Mouse (Mus musculus) MEL (cell line): ENCODE data around the gene Pstpip1.

Experiments
- CHD2 ChIP-seq: IDR thresholded peaks from 2 replicates; pipeline ENCODE4 v1.6.1; 2011; ENCODE audit warnings: low read length, improper control_type of control experiment
- CTCF ChIP-seq, 3 experiments: IDR thresholded peaks in 2 of 3; conservative IDR thresholded peaks in 1 of 3; 2 replicates each; pipeline ENCODE4 v1.5.1; 2011 to 2012; ENCODE audit warnings: low read length in 3 of 3, low read depth in 2 of 3, mild to moderate bottlenecking in 2 of 3, improper control_type of control experiment in 1 of 3, inconsistent platforms in 1 of 3, mixed read lengths in 1 of 3, moderate library complexity in 1 of 3; ENCODE audit not compliant: control insufficient read depth in 1 of 3, insufficient read depth in 1 of 3, poor library complexity in 1 of 3, severe bottlenecking in 1 of 3
- E2F4 ChIP-seq: IDR thresholded peaks from 2 replicates; pipeline ENCODE4 v1.6.1; 2011; ENCODE audit warnings: low read depth, low read length, improper control_type of control experiment, borderline replicate concordance
- EP300 ChIP-seq, 2 experiments: IDR thresholded peaks; 2 replicates each; pipeline ENCODE4 v1.6.1; 2011; ENCODE audit warnings: improper control_type of control experiment in 2 of 2, low read length in 2 of 2, low read depth in 1 of 2, mild to moderate bottlenecking in 1 of 2
- ETS1 ChIP-seq: IDR thresholded peaks from 2 replicates; pipeline ENCODE4 v1.6.1; 2012; ENCODE audit warnings: low read depth, mild to moderate bottlenecking, inconsistent platforms, low read length, improper control_type of control experiment, moderate library complexity
- KAT2A ChIP-seq: conservative IDR thresholded peaks from 2 replicates; pipeline ENCODE4 v1.6.1; 2012; ENCODE audit warnings: low read depth, low read length, improper control_type of control experiment, inconsistent platforms
- MAZ ChIP-seq: IDR thresholded peaks from 2 replicates; pipeline ENCODE4 v1.6.1; 2012; ENCODE audit warnings: low read depth, mild to moderate bottlenecking, inconsistent platforms, low read length, improper control_type of control experiment
- NRF1 ChIP-seq: IDR thresholded peaks from 2 replicates; pipeline ENCODE4 v1.6.1; 2014; ENCODE audit warnings: low read depth, mild to moderate bottlenecking, inconsistent platforms, low read length, improper control_type of control experiment, moderate library complexity; ENCODE audit not compliant: poor library complexity, insufficient read depth, severe bottlenecking
- POLR2A ChIP-seq, 2 experiments: IDR thresholded peaks; 2 replicates each; pipeline ENCODE4 v1.6.1; 2011 to 2012; ENCODE audit warnings: low read length in 2 of 2, mild to moderate bottlenecking in 2 of 2, control low read depth in 1 of 2, improper control_type of control experiment in 1 of 2, low read depth in 1 of 2, moderate library complexity in 1 of 2; ENCODE audit not compliant: control insufficient read depth in 1 of 2, insufficient read depth in 1 of 2, poor library complexity in 1 of 2
- SMC3 ChIP-seq: IDR thresholded peaks from 2 replicates; pipeline ENCODE4 v1.6.1; 2011; ENCODE audit warnings: low read depth, low read length, improper control_type of control experiment
- TAL1 ChIP-seq: IDR thresholded peaks from 2 replicates; pipeline ENCODE4 v1.6.1; 2012; ENCODE audit warnings: mild to moderate bottlenecking, inconsistent platforms, low read length, moderate library complexity, mixed read lengths
- USF1 ChIP-seq: IDR thresholded peaks from 2 replicates; pipeline ENCODE4 v1.6.1; 2014; ENCODE audit warnings: low read depth, mild to moderate bottlenecking, inconsistent platforms, low read length, improper control_type of control experiment, moderate library complexity
- ZNF384 ChIP-seq: IDR thresholded peaks from 2 replicates; pipeline ENCODE4 v1.6.1; 2012; ENCODE audit warnings: low read depth, mild to moderate bottlenecking, inconsistent platforms, low read length, improper control_type of control experiment

DNA sequence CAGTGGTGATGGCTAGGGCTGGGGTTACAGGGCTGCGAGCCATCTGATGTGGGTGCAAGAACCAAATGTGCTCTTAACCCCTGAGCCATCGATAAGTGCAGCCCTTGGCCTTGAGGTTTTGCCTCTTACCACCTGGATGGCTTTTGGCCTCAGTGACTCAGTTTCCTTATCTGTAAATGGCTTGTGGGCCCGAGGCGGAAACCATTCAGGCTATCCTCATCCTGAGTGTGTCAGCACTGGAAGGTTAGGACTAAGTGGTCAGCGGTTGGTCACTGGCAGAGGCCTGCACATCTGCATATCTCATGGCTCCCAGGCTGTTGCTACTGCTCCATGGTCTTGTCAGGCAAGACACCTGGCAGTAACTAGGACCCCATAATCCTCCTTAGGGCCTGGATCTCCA, 28.3 kb downstream of the Pstpip1 start:
- TF ChIP-seq NRF1: no peak
- TF ChIP-seq POLR2A (IDR thresholded peaks at IDR 0.05; ENCODE audit: control insufficient read depth in 1 of 2, insufficient read depth in 1 of 2, low read depth in 1 of 2, low read length in 2 of 2, poor library complexity in 1 of 2): no peak
- no peak for TF ChIP-seq EP300 (IDR thresholded peaks at IDR 0.05; ENCODE audit: low read depth in 1 of 2, low read length in 2 of 2)
- no peak for TF ChIP-seq KAT2A
- no peak for TF ChIP-seq ZNF384
- TF ChIP-seq ETS1: no peak
- no peak for TF ChIP-seq MAZ
- no peak for TF ChIP-seq TAL1
- no peak for TF ChIP-seq CHD2
- TF ChIP-seq CTCF (IDR thresholded peaks at IDR 0.05 in 2 of 3, conservative IDR thresholded peaks at IDR 0.05 in 1 of 3; ENCODE audit: control insufficient read depth in 1 of 3, insufficient read depth in 1 of 3, low read depth in 2 of 3, low read length in 3 of 3, poor library complexity in 1 of 3, severe bottlenecking in 1 of 3): no peak
- TF ChIP-seq USF1: no peak
- TF ChIP-seq SMC3: no peak
- TF ChIP-seq E2F4: no peak
